Mouse (Mus musculus) G1E-ER4 (cell line): ENCODE measurements around the gene Dbr1. TPM values are rescaled to one million over a fixed set of nuclear protein-coding genes. Genes with fewer than 3 reads are reported as not detected.

ENCODE experiments used
- GATA1 ChIP-seq: IDR thresholded peaks from one replicate; pipeline ENCODE4 v1.8.0; 2012; ENCODE audit warnings: low read length, inconsistent platforms
- polyA plus RNA-seq: library from polyadenylated mRNA; stranded (reverse); fragments of >175 nt; gene quantifications from 2 replicates; pipeline ENCODE4 v1.2.3, GENCODE M21; 2012

Gene Dbr1
- polyA plus RNA-seq, 1 experiment = 48.7 TPM

DNA sequence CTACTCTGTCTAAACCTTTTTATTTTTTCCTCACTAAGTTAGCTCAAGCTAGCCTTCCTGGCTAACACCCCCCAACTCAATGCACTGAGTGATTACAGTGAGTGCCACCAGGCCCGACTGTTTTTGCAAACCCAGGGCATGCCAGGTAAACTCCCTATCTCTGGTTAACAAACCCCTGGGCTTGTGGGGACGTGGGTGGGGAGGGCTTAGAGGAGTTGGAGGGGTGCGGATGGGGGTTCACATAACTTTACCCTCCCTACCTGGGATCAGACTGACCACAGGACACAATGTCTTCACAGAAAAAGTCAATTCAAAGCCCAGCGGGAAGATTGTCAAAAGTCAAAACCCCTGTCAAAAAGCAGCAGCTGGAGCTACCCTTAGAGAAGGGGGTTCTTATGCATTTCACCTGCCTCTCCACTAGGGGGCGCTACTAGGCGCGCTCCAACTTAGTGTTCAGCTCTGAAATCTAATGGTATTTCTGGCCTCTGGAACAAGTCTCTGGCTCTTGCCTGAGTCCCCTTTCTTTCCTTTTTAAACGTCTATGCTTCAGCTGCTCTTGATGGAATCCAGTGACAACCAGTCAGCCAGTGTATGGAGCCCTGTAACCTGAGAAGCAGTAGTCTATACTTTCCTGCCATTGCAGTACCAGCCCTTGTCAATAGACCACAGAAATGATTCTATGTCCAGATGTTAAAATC is 12.1 kb downstream of the Dbr1 start:
- no peak for TF ChIP-seq GATA1

DNA sequence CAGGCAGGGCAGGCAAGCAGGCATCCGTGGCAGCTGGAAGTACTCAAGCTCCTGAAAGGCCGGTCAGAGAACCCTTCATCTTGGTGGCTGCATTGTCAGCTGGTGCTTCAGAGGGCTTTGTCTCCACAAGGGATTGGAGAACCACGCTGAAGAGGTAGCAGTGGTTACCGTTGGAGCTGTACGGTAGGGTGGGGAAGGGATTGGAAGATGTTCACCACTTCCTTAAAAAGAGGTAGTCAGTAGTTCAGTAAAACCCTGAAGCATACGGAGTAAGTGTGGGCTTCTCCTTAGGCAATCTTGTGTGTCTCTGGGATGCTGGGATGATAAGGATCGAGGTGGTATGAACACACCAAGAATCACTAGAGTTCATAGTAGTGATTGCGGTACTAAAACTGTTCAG is 15.5 kb downstream of the Dbr1 start:
- TF ChIP-seq GATA1 = no peak

DNA sequence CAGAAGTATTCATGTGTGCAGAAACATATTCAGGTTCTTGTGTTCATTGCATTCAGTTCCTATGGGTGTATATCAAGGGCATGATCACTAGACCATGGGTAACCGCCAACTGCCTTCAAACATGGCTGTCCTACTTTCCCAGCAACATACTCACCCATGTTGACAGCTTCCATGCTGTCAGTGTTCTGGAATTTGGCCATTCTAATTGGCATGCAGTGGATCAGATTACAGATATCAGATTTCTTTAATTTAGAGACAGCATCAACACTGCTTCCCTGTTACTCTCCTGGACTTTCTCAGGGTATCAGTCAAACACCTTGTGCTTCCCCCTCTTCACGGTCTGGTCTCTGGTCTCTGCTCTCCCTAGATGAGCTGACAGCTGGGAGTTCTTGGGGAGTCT is 28.0 kb downstream of the Dbr1 start:
- no peak for TF ChIP-seq GATA1

DNA sequence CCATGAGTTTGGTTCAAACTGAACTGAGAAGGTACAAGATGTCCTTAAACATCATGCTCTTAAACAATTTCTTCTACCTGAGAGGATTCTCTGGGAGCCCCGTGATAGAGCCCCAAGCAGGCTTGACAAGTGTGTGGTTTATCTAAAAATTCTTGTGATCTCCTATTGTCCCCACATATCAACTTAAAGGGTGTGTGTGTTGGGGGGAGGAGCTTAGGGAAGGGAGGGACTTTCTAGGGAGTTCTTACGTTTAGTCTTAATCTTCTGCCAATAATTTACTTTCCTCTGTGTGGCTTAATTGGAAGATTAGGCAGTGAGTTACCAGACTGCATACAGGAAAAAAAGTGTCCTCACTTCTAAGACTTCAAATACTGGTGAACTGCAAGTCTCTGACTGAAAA is 36.6 kb downstream of the Dbr1 start, which contains the start of gene A4gnt:
A4gnt (plus strand) TSS at position 301 of the 400 bp plus-strand sequence.
- TF ChIP-seq GATA1 = no peak

DNA sequence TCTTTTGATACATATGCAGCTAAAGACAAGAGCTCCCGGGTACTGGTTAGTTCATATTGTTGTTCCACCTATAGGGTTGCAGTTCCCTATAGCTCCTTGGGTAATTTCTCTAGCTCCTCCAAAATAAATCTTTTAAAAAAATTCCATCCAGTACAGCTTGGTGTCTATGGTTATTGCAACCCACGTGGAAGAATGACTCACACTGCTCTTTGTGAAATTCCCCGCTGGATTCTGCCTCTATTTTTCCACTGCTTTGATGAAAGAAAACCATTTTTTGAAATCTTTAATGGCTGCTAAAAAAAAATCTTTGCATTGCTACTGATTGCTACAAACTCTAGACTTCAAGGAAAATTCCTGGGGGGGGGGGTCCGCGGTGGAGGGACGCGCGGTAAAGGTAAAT is 44.1 kb downstream of the Dbr1 start:
- TF ChIP-seq GATA1 = no peak

DNA sequence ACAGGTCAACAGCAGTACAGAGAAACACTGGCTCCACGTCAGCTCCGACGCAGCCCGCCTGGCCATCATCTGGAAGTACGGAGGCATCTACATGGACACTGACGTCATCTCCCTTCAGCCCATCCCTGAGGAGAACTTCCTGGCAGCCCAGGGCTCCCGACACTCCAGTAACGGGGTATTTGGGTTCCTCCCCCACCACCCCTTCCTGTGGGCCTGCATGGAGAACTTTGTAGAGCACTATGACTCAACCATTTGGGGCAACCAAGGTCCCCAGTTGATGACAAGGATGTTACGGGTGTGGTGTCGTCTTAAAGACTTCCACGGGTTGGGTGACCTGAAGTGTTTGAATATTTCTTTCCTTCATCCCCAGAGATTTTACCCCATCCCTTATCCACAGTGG is 44.6 kb downstream of the Dbr1 start:
- no peak for TF ChIP-seq GATA1

DNA sequence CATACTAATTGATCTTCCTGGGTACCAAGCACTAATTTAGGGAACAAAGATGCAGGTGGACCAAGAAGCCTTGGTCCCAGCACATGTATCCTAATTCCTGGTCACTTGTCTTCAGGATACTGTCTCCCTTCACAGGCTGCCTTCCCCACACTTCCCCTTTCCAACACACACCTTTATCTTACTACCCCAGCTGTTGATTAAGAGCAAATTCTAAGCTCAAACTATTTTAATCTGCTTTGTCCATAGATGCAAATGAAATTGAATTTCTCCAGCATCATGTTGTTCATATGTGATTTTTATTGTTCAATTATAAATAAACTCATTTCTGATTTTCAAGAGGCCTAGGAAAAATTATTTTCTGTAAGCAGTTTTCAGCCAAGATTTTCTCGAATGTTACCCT is 46.4 kb downstream of the Dbr1 start:
- no peak for TF ChIP-seq GATA1

DNA sequence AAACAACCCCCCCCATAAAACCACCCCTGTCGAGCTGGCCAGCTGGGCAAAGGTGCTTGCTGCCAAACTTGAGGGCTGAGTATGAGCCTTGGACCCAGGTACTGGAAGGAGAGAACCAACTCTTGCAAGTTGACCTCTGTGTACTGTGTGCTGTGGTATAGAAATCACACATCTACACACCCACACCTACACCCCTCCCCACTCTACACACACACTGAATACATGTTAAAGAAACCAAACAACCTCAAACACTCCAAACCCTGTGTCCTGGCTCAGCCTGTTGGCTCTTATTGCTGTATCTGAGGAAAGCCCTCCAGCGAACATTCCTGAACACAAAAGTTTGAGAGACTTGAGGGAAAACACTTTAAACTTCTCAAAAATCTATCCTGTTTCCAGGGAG is 47.4 kb downstream of the Dbr1 start:
- TF ChIP-seq GATA1 = no peak

DNA sequence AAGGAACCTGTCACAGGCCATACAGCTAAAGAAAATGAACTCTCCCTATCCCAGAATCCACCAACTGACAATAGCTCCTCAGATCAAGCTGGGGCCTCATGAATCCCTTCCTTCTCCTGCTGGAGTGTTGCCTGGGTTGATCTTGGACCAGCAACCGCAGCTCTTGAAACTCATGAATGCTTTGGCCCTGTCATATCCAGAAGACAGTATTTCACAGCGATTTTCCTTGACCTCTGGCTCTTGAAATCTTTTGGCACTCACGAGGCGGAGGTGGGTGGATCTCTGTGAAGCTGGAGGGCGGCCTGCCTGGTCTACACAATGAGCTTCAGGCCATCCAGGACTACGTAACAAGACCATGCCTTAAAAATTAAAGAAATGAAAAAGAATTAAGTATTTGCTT is 48.5 kb downstream of the Dbr1 start:
- TF ChIP-seq GATA1 = no peak

DNA sequence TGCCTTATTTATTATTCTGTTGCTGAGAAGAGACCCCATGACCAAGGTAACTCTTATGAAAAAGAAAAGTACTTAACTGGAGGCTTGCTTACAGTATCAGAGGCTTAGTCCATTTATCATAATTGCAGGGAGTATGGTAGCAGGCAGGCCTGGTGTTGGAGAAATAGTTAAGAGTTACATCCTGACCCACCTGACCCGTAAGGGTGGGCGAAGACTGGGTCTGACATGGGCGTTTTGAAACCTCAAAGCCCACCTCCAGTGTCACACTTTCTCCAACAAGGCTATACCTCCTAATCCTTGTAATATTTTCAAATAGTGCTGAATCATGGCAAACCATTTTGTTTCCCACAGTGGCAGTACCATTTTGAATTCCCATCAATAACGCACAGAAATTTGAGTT is 53.0 kb downstream of the Dbr1 start:
- no peak for TF ChIP-seq GATA1

DNA sequence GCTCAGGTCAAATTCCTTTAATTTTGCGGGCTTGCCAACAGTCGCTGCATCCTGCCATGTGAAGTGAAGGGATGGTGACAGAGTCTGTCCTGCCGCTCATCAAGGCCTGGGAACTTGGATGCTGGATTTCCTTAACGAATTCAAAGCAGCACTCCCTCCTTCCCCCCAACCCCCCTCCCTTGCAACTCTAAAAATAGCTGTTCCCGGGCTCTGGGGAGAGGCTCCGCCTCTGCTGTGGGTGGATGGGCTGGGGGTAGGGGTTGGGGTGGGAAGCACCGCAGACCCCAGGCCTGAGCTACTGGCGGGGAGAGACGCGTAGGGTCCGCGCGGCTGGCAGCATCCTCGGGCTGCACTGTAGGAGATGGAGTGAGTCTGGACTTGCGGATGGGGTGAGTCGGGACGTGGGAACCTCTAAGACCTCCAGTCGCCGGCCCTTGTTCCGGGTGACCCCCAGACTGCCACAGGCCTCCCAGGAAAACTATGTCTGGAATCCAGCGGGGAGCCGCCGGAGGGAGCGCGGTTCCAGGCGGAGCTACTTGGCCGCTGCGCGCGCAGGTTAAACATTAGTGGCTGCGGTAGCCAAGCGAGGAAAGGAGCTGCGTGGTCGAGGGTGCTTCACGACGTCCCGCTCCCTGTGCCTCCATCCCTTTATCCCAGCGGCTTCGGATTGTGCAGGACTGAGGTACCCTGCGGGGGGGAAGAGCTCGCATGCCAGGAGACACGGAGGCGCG is 53.8 kb downstream of the Dbr1 start, which contains the start of gene Dzip1l:
Dzip1l (plus strand) TSS at position 216 of the 731 bp plus-strand sequence.
- no peak for TF ChIP-seq GATA1

DNA sequence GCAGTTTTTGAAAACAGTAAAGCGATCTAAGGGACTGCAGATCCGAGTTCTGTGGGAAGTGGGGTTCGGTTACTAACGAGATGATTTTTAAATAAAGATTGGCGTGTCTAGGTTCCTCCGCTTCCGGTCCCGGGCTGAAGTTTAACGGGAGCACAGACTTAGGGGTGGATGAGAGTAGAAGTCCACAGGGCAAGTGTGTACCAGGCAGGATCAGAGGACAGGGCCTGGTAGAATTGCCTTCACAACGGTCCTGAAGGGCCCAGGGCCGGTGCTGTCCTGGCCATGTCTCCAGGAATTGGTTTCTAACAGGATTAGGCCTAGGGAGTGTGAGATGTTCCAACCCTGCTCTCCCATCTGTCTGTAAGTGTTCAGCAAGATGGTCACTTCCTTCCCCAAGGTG is 54.5 kb downstream of the Dbr1 start:
- no peak for TF ChIP-seq GATA1

DNA sequence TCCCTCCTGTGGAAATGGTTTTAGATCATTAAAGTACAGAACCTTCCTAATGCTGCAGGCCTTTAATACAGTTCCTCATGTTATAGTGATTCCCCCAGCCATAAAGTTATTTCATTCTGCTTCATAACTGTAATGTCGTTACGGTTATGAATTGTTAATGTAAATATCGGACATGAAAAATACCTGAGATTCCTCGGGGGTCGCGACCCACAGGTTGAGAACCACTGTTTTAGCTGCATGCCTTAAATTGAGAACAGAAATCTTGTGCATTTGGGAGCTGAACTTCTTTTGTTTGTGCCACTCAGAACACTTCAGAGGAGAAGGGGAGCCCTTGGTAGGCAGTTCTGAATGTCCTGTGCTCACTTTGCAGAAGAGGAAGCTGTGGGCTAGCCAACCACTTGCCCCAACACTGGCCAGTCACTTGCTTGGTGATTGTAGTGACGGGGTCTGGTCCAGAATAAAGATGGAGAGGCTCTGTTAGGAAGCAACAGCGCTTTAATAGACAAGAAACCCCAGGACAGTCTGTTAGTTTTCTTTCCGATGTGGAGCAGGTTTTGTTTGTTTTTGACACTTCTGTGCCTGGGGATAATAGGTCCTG is 55.0 kb downstream of the Dbr1 start:
- TF ChIP-seq GATA1 = no peak

DNA sequence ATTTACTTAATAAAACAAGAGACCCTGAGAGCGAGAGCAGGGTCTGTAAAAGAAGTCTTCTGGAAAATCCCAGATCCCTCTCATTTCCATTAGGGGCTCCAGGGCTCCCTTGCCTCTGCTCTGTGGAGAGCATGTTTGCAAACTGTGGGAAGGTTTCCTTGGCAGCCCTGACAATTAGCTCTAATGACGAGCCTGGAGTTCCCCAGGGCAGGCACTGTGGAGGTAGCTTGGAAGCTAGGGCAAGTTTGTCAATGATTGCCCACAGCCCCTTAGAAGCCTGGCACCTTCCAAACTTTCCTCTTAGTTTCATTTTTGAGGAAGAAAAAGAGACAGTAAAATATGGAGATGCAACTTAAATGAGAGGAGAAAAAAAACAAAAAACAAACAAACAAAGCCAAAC is 56.2 kb downstream of the Dbr1 start:
- TF ChIP-seq GATA1 = no peak

DNA sequence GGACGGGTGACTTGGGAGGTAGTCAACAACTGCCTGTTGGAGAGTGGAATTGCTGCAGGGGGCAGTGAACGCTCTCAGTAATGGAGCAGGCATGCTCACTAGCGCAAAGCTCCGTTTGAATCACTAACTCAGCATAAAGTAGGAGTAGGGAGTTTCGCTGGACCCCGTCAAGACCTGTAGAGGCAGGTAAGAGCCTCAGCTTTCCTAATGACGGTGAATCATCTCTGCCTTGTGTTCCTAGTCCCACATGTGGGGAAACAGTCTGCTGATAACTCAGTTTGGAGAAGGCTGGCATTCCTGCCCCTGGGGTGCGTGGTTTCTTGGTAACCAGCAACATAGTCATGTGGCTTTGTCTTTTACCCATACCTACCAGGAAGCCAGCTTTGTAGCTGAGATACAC is 56.7 kb downstream of the Dbr1 start:
- no peak for TF ChIP-seq GATA1

Other genes with a start within 250 kb of the Dbr1 start
- not detected in 2 replicates for gene Esyt3, start 217.2 kb upstream of the Dbr1 start, polyA plus RNA-seq
- 0.09 and 0.11 TPM in 2 replicates for gene Mras, start 138.4 kb upstream of the Dbr1 start, polyA plus RNA-seq
- not detected in 2 replicates for gene Nme9, start 124.3 kb upstream of the Dbr1 start, polyA plus RNA-seq
- gene Armc8, start 6.9 kb upstream of the Dbr1 start, polyA plus RNA-seq = 3.2 and 3.5 TPM in 2 replicates
- not detected in 2 replicates for gene A4gnt, start 36.7 kb downstream of the Dbr1 start, polyA plus RNA-seq
- gene Dzip1l, start 53.7 kb downstream of the Dbr1 start, polyA plus RNA-seq = not detected in 2 replicates
- gene Cldn18, start 141.5 kb downstream of the Dbr1 start, polyA plus RNA-seq = not detected in 2 replicates